Mouse (Mus musculus): ENCODE data around the gene Atf7. TPM values are rescaled to one million over a fixed set of nuclear protein-coding genes. Genes with fewer than 3 reads are reported as not detected.

Atf7 gene
- total and polyA plus RNA-seq, 2 experiments from 2014 or later, result 16.2 to 20.6 TPM

GRCm38 (mm10) chr15:102498322-102498721 lies 126.9 kb downstream of the Atf7 start:
- Histone ChIP-seq H3K4me3 (ENCODE audit: low read depth, low read length) (no peak overlapping the region), H3K9ac (replicated peaks; ENCODE audit: low read depth, low read length) (no peak overlapping the region), H3K36me3 (replicated peaks; ENCODE audit: control insufficient read depth, insufficient read depth, low read length) (peaks cover 94% of the 10 kb centered on the region), H3K27me3 (ENCODE audit: control insufficient read depth, insufficient read depth, low read length) (no peaks in the 10 kb centered on the region), H3K9me3 (replicated peaks; ENCODE audit: control insufficient read depth, low read length) (no peaks in the 10 kb centered on the region), H3K27ac (ENCODE audit: low read depth) (no peak overlapping the region), H3K4me1 (ENCODE audit: control insufficient read depth, insufficient read depth) (no peaks in the 10 kb centered on the region), H3K4me2 (ENCODE audit: low read depth, low read length) (no peak overlapping the region)
- no peak for ATAC-seq (ENCODE audit: insufficient read depth, low read depth)
- 85% methylated on average over 3 of the region's 3 CpGs for WGBS
- TF ChIP-seq EP300 (IDR thresholded peaks at IDR 0.05; ENCODE audit: low read depth) (no peak), CTCF (IDR thresholded peaks at IDR 0.05; ENCODE audit: low read depth) (no peak)
- no peak for DNase-seq (ENCODE audit: low spot score)

- Histone ChIP-seq H3K4me2 (ENCODE audit: low read depth, low read length) (no peak overlapping the region), H3K9ac (replicated peaks; ENCODE audit: low read depth, low read length) (no peak overlapping the region), H3K27ac (ENCODE audit: low read depth) (no peak overlapping the region), H3K27me3 (ENCODE audit: control insufficient read depth, insufficient read depth, low read length) (no peaks in the 10 kb centered on the region), H3K36me3 (replicated peaks; ENCODE audit: control insufficient read depth, insufficient read depth, low read length) (peaks cover 87% of the 10 kb centered on the region), H3K9me3 (replicated peaks; ENCODE audit: control insufficient read depth, low read length) (no peaks in the 10 kb centered on the region), H3K4me1 (ENCODE audit: control insufficient read depth, insufficient read depth) (no peaks in the 10 kb centered on the region), H3K4me3 (ENCODE audit: low read depth, low read length) (no peak overlapping the region)
- ATAC-seq (ENCODE audit: insufficient read depth, low read depth) (no peak), DNase-seq (ENCODE audit: low spot score) (no peak)
- no peak for TF ChIP-seq EP300 (IDR thresholded peaks at IDR 0.05; ENCODE audit: low read depth)
- TF ChIP-seq CTCF (IDR thresholded peaks at IDR 0.05; ENCODE audit: low read depth), result no peak
- 61% methylated on average over 1 of the region's 1 CpGs for WGBS
These were observed 137.6 kb downstream of the Atf7 start for GRCm38 (mm10) chr15:102487664-102488063.

GRCm38 (mm10) chr15:102485853-102486252 lies 139.4 kb downstream of the Atf7 start:
- Histone ChIP-seq H3K36me3 (replicated peaks; ENCODE audit: control insufficient read depth, insufficient read depth, low read length) (peaks cover 85% of the 10 kb centered on the region), H3K27ac (ENCODE audit: low read depth) (no peak overlapping the region), H3K9ac (replicated peaks; ENCODE audit: low read depth, low read length) (no peak overlapping the region), H3K9me3 (replicated peaks; ENCODE audit: control insufficient read depth, low read length) (no peaks in the 10 kb centered on the region), H3K4me1 (ENCODE audit: control insufficient read depth, insufficient read depth) (no peaks in the 10 kb centered on the region), H3K27me3 (ENCODE audit: control insufficient read depth, insufficient read depth, low read length) (no peaks in the 10 kb centered on the region), H3K4me2 (ENCODE audit: low read depth, low read length) (no peak overlapping the region), H3K4me3 (ENCODE audit: low read depth, low read length) (no peak overlapping the region)
- DNase-seq (ENCODE audit: low spot score) (no peak), ATAC-seq (ENCODE audit: insufficient read depth, low read depth) (no peak)
- WGBS, result 88% methylated on average over 12 of the region's 12 CpGs
- TF ChIP-seq CTCF (IDR thresholded peaks at IDR 0.05; ENCODE audit: low read depth), result no peak
- no peak for TF ChIP-seq EP300 (IDR thresholded peaks at IDR 0.05; ENCODE audit: low read depth)

- 33% methylated on average over 3 of the region's 3 CpGs for WGBS
- ATAC-seq (ENCODE audit: insufficient read depth, low read depth), result no peak
- no peak overlapping the region for H3K4me3 ChIP-seq (ENCODE audit: low read depth, low read length)
- H3K4me2 ChIP-seq (ENCODE audit: low read depth, low read length), result peak overlapping the region; percentile 18; the same call in 1 of the 2 replicates
- H3K36me3 ChIP-seq (replicated peaks; ENCODE audit: control insufficient read depth, insufficient read depth, low read length), result peaks cover 84% of the 10 kb centered on the region
- no peak overlapping the region for H3K27ac ChIP-seq (ENCODE audit: low read depth)
- no peak for TF ChIP-seq EP300 (IDR thresholded peaks at IDR 0.05; ENCODE audit: low read depth)
- no peak for TF ChIP-seq CTCF (IDR thresholded peaks at IDR 0.05; ENCODE audit: low read depth)
- no peaks in the 10 kb centered on the region for H3K4me1 ChIP-seq (ENCODE audit: control insufficient read depth, insufficient read depth)
- DNase-seq (ENCODE audit: low spot score), result no peak
- H3K27me3 ChIP-seq (ENCODE audit: control insufficient read depth, insufficient read depth, low read length), result no peaks in the 10 kb centered on the region
- H3K9me3 ChIP-seq (replicated peaks; ENCODE audit: control insufficient read depth, low read length), result no peaks in the 10 kb centered on the region
- H3K9ac ChIP-seq (replicated peaks; ENCODE audit: low read depth, low read length), result no peak overlapping the region
These were observed 142.1 kb downstream of the Atf7 start for GRCm38 (mm10) chr15:102483136-102483535.

MicroRNAs encoded within 50 kb of the gene (microRNA counts, 519-probe panel; counts per million panel counts)
- not detected for microRNA mmu-miR-688

Small RNA genes lying within 50 kb of the gene (microRNA-seq; reads per million reads assigned to microRNA genes)
- gene Mir688, result not detected

Other genes with a start within 250 kb of the Atf7 start
- 32.1 and 32.6 TPM in 2 replicates for gene Sp1, start 219.3 kb downstream of the Atf7 start, total RNA-seq (2014; rRNA removed; ENCODE audit: low replicate concordance)
- gene Sp1, start 219.3 kb downstream of the Atf7 start, polyA plus RNA-seq (2015; fragmentation: Nextera tagmentation; extraction: Ambion mirVana), result 3.0 and 3.1 TPM in 2 replicates
- 0.19 and 0.81 TPM in 2 replicates for gene Amhr2, start 180.1 kb downstream of the Atf7 start, total RNA-seq (2014; rRNA removed; ENCODE audit: low replicate concordance)
- gene Amhr2, start 180.1 kb downstream of the Atf7 start, polyA plus RNA-seq (2015; fragmentation: Nextera tagmentation; extraction: Ambion mirVana), result 0.75 and 1.9 TPM in 2 replicates
- gene Prr13, start 166.4 kb downstream of the Atf7 start, total RNA-seq (2014; rRNA removed; ENCODE audit: low replicate concordance), result 16.8 and 25.7 TPM in 2 replicates
- gene Prr13, start 166.4 kb downstream of the Atf7 start, polyA plus RNA-seq (2015; fragmentation: Nextera tagmentation; extraction: Ambion mirVana), result 71.4 and 73.4 TPM in 2 replicates
- gene Pcbp2, start 154.9 kb downstream of the Atf7 start, total RNA-seq (2014; rRNA removed; ENCODE audit: low replicate concordance), result 180 and 221 TPM in 2 replicates
- 118 and 121 TPM in 2 replicates for gene Pcbp2, start 154.9 kb downstream of the Atf7 start, polyA plus RNA-seq (2015; fragmentation: Nextera tagmentation; extraction: Ambion mirVana)
- not detected in 2 replicates for gene Gm10337, start 121.7 kb downstream of the Atf7 start, total RNA-seq (2014; rRNA removed; ENCODE audit: low replicate concordance)
- not detected in 2 replicates for gene Gm10337, start 121.7 kb downstream of the Atf7 start, polyA plus RNA-seq (2015; fragmentation: Nextera tagmentation; extraction: Ambion mirVana)
- 4.7 and 6.1 TPM in 2 replicates for gene Map3k12, start 108.4 kb downstream of the Atf7 start, total RNA-seq (2014; rRNA removed; ENCODE audit: low replicate concordance)
- gene Map3k12, start 108.4 kb downstream of the Atf7 start, polyA plus RNA-seq (2015; fragmentation: Nextera tagmentation; extraction: Ambion mirVana), result 4.1 and 4.6 TPM in 2 replicates
- 73.7 and 74.9 TPM in 2 replicates for gene Tarbp2, start 107.3 kb downstream of the Atf7 start, total RNA-seq (2014; rRNA removed; ENCODE audit: low replicate concordance)
- gene Tarbp2, start 107.3 kb downstream of the Atf7 start, polyA plus RNA-seq (2015; fragmentation: Nextera tagmentation; extraction: Ambion mirVana), result 65.4 and 68.5 TPM in 2 replicates
- 0.84 TPM in 1 of 2 replicates, not detected in the other for gene Npff, start 100.5 kb downstream of the Atf7 start, total RNA-seq (2014; rRNA removed; ENCODE audit: low replicate concordance)
- 0.89 and 1.1 TPM in 2 replicates for gene Npff, start 100.5 kb downstream of the Atf7 start, polyA plus RNA-seq (2015; fragmentation: Nextera tagmentation; extraction: Ambion mirVana)
- gene Gm28047, start 397 bp downstream of the Atf7 start, total RNA-seq (2014; rRNA removed; ENCODE audit: low replicate concordance), result not detected in 2 replicates
- not detected in 2 replicates for gene Gm28047, start 397 bp downstream of the Atf7 start, polyA plus RNA-seq (2015; fragmentation: Nextera tagmentation; extraction: Ambion mirVana)
- gene Atp5g2, start 46.9 kb upstream of the Atf7 start, total RNA-seq (2014; rRNA removed; ENCODE audit: low replicate concordance), result 377 and 462 TPM in 2 replicates
- 108 and 125 TPM in 2 replicates for gene Atp5g2, start 46.9 kb upstream of the Atf7 start, polyA plus RNA-seq (2015; fragmentation: Nextera tagmentation; extraction: Ambion mirVana)
- 85.9 and 89.5 TPM in 2 replicates for gene Calcoco1, start 96.7 kb upstream of the Atf7 start, total RNA-seq (2014; rRNA removed; ENCODE audit: low replicate concordance)
- gene Calcoco1, start 96.7 kb upstream of the Atf7 start, polyA plus RNA-seq (2015; fragmentation: Nextera tagmentation; extraction: Ambion mirVana), result 80.7 and 82.9 TPM in 2 replicates

Data from heart, postnatal 0 days (tissue).